Mouse (Mus musculus) spleen, embryonic (tissue): ENCODE measurements at regions not wholly inside any gene's neighbourhood (a gene's known extent, or its start where the extent isn't known, plus 50 kb on each side); places are given as distances from the start of the nearest gene placed in this dataset.

Experiments
- CTCF ChIA-PET: fragments of 350-600 bp; sonication (Branson Sonifier 250); formaldehyde crosslinking; loops from one replicate; lab custom pipeline; 2022; lab: Charles Lee

DNA sequence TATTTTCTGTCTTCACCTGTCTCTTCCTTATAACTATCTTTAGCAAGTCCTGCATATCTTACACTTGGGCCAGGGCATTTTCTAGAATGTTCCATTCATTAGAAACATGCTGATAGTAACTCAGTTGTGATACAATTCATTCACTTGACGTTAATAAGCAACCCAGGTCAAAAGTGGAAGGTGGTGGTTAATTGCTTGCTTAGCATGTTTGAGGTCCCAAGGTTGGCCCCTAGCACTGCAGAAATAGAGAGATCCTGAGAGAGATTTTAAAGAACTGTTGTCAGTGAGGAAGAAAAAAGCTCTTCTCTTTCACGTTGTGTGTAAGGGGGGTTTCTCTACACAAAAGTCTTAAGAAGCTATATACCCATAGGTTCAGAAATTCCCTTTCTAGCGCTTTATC, 178.7 kb downstream of the Cd83 start:
- CTCF ChIA-PET = interaction anchor here (0.7 to 0.9 kb wide), 2 partner anchors 157 to 843 kb away, joined by 3 to 5 read pairs; no protein-coding TSS in a partner anchor

DNA sequence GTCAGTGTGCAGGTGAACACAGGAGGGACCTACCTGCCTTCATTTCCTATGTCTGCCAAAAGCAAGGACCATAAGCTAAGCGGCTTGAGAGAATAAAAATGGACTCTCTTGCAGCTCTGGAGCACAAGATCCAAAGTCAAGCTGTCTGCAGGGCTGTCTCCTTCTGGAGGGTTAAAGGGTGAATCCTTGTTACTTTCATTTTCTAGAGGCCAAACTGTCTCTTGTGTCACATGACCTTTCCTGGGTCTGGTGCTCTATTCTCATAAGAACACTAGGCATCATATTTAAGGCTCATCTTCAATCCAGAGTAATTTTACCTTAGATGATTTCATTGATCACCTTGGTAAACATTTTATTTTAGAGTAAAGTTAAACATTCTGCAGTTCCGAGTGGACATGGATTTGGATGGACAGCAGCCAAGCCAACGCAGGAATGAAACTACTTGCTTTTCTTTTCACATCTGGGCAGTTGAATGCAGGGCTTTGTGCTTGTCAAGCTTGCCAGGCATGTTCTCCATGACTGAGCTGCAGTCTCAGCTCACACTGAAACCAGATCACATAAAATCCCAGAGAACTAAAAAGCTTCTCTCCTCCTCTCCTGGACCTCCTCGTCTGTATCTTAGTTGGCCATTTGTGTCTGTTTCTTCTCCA, 180.8 kb downstream of the Cd83 start:
- CTCF ChIA-PET = interaction anchor here (1.0 kb wide), 1 partner anchor 10 kb away, joined by 3 read pairs; no protein-coding TSS in a partner anchor

DNA sequence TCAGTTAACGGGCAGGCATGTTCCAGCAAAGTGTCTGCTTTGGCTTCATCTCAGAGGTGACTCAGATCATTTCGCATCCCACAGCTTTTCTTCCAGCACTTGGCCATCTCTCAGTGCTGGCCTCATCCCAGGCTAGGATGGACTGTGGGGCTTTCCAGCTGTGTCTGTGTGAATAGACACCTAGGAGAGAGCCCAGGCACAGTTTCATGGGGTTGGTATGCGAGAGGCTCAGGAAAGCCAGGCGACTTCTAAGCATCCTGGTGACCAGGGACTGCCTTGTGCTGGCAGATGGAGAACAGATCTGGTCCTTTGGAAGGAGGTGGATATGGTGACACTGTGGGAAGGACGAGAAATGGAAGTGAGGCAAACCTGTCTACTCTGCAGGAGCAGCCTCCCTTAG, 182.9 kb downstream of the Cd83 start:
- CTCF ChIA-PET = no interaction called here

DNA sequence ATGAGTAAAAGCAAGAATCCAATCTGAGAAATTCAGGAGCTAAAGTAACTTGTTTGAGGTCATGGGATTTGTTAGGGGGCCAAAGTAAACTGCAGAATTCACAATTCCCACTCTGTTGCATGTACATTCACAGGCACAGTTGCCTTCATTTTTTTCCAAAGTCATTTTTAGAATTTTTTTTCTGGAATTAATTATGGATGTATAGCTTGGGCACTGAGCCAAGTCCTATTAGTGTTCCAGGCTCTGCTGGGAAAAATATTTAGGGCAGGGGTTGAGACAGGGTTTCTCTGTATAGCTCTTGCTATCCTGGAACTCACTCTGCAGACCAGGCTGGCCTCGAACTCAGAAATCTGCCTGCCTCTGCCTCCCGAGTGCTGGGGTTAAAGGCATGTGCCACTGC, 188.3 kb downstream of the Cd83 start:
- CTCF ChIA-PET = no interaction called here

DNA sequence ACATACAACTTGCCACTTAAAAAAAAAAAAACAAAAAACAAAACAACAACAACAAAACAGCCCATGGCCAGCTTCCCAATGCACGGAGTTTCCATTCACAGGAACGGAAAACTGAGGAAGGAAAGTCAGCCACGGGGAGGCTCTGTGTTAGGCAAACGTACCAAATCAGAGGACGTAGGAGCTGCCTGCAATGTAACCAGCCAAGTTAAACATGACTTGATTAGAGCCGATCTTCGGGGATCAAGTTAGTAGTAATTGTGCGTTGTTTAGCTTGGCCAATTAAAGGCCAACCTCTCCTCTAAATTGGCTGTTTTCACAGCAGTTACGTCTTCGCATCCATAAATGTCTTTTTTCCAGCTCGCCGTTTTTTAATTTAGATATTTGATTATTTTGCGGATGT, 190.7 kb downstream of the Cd83 start:
- CTCF ChIA-PET = interaction anchor here (1.0 kb wide), 1 partner anchor 9 kb away, joined by 3 read pairs; no protein-coding TSS in a partner anchor

DNA sequence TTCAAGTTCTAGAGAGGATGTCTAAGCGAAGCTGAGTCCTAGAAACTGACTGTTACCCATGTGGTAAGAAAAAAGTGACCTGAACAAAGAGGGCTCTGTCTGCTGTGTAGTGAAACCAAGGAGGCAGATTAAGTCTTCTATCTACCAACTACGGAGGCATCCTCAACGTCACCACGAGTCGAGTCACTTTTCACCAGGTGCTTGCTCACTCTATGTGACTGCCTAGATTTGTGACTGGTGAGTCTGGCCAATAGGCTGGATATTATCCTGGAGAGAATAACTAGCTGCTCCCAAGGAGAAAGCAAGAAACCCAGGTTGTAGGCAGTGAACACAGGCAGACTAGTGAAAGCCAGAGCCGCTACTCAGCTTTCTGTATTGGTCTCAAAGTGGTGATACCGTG, 191.2 kb downstream of the Cd83 start:
- CTCF ChIA-PET = interaction anchor here (1.0 kb wide), 1 partner anchor 10 kb away, joined by 3 read pairs; no protein-coding TSS in a partner anchor

DNA sequence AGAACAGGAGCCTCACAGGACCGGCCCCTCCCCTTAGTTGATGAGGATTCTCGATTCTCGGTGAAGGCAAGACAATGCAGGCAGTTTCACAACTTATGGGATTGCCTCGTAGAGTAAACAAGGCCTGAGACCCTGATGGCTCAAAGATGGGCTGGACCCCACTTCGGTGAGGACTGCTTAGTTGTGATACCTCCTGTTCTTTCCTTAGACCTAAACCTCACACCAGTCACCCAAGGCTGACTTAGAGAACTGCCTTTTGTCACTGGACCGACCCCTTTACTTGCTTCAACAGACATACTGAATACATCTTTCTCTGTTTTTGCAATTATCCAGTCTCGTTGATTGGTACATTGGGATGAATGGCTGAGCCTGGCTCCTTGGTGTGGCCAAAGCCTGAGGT, 192.1 kb downstream of the Cd83 start:
- CTCF ChIA-PET = interaction anchor here (0.6 kb wide), 1 partner anchor 532 kb away, joined by 7 read pairs; no protein-coding TSS in a partner anchor

DNA sequence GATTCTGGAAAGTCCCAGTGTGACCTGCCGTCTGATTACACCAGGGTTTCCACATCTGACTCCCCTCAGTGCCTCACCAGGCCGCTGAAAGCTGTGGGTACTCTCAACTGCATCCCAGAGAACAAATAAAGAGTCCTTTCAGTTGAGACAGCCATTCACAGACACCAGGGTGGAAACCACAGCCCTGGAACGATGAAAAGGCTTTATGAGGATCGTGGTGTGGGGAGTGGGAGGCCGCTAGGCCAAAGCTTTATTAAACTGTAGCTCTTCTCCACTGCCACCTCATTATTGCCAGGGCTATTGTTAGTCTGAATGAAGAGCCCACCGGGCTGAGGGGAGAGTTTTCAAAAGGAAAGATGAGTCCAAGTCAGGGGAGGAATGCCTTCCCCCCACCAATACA, 202.8 kb downstream of the Cd83 start:
- CTCF ChIA-PET = no interaction called here

DNA sequence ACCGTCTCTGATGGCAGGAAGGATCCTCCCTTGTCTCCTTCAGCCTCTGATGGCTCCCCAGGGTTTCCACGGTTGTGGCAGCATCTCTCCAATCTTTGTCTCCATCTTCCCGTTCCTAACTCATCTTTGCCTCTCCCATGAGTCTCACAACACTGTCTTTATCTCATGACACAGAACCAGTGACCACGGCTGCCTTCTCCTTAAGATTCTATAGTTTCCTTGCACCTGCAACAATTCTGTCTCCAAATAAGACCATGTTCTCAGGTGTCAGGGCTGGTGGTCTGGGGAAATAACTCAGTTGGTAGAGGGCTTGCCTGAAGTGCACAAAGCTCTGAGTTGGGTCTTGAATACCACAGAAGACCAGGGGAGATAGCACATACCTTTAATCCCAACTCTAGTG, 203.8 kb downstream of the Cd83 start:
- CTCF ChIA-PET = no interaction called here

DNA sequence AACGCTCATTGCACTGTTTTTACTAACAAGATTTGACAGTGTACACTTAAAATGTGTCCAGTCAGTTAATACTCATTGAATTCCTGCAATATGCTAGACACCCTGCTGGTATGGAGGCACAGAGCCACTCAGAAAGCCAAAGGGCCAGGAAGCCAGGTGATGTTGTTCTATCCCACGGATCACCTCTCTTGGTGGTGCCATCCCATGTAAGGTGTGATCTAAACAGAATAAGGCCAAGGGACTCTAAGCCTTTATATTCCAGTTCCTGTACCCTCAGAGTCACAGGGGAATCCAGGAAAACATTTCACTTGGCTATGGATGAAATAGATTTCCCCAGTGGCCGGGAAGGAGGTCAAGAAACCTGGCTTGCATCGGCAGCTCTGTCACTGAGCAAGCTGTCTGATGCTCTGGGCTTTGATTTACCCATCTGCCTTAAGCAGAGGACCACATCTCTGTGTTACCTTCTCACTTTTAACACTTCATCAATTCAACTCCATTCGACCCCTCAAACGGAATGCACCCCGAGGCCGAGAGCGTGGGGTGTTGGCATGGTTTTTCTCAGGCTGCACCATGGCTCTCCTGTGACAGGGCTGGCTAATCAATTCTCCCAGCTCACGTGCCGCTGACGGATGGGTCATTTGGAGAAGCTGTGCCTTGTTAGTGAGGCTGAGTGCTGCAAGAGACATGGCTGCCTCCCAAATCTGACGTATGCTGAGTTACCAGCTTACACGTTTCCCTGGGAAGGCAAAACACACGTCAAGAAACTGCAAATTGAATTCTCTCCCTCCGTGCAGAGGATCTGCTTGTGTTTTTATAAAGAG, 205.9 kb downstream of the Cd83 start:
- CTCF ChIA-PET = no interaction called here

DNA sequence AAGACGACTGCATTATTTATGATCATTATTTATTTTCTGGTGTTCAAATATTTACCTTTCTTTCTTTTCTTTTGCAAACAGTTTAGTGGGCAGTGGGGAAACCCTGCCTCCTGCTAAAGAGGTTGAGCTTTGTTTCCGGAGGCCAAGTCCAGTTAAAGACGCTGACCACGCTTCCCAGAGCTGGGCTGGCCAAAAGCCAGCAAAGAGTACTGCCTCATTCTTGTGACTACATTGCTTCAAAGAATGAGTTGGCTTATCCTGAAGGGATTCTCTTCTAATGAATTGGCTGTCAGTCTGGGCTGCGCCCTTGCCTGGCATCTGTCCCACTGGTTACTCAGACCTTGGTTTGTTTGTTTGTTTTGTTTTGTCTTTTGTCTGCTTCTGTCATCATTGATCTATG, 207.2 kb downstream of the Cd83 start:
- CTCF ChIA-PET = no interaction called here

DNA sequence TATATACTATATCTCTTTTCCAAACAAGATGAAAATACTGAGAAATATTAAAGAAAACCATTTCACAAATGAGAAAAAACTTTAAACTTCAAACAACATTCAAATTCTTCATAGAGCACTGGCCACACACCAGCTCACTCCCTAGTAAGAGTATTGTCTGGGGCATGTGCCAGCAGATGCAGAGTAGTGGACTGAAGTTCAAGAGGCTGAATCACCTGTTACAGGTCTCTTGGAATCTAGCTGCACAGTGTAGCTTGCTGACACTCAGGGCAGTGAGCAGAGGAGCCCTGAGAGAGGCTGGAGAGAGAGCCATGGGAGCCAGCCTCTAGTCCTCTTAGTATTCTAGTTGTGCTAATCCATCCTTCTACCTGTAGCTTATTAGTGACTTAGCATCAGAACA, 208.4 kb downstream of the Cd83 start:
- CTCF ChIA-PET = no interaction called here

DNA sequence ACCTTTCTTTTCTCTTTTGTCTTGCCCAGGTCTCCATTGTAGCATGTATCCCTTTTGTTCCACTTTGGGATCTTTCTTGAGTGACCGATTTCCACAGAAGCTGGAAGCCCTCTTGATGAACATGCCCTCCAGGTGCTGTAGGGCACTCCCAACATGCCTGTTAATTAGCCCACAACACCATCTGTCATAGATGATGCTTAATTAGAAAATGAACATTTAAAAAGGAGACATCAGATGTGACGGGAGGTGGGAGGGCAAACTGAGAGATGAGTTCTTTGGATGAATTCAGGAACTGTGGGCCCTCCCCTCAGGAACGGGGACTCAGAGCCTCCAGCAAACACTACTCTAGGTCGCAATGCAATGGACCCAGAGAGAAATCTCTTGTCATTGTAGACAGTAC, 209.8 kb downstream of the Cd83 start:
- CTCF ChIA-PET = interaction anchor here (0.5 kb wide), 1 partner anchor 857 kb away, joined by 5 read pairs; no protein-coding TSS in a partner anchor

DNA sequence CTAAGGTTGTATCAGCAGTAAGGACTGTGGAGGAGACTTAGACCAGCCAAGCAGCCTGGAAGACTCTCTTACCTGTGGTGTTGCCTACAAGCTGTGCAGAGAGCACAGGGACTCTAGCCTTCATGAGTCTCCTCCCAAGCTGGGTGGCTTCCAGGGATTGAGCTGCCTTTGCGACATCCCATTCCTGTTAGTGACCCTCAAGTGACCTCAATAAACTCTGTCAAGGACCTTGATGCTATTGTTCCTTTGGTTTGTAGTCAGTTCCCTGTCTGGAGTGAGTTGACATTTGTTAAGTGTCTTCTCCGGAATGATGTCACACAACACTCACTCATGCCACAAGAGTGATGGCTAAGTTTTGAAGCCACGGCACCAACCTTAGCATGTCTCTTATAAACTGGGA, 211.0 kb downstream of the Cd83 start:
- CTCF ChIA-PET = interaction anchor here (0.5 kb wide), 1 partner anchor 434 kb away, joined by 5 read pairs; no protein-coding TSS in a partner anchor

DNA sequence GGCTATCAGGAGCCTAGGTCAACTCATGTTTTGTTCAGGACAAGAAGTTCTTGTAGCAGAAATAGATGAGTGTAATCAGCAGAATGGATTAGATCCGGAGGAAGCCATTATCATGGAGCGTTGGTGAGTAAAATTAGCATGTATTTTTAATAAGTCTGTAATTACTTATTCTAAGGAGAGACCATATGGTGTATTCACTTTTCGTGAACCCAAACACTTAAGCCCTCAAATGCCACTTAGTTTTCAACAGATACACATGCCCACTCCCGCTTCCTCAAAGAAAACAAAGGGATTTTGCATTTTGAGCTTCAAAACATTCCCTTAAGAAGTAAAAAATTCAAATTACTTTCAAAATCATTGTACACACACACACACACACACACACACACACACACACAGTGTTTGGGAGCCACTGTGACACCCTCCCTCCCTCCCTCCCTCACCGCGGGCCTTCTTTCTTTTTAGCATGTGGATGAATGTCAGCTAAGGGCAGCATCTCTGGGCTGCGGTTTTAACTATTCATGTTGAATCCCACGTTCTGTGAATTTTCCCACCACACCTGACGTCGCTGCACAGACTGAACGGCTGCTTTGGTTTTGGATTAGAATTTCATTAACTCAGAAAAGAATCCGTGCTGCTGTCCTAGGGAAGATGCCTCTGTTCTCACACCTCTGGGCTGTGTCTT, 217.4 kb downstream of the Cd83 start:
- CTCF ChIA-PET = no interaction called here

DNA sequence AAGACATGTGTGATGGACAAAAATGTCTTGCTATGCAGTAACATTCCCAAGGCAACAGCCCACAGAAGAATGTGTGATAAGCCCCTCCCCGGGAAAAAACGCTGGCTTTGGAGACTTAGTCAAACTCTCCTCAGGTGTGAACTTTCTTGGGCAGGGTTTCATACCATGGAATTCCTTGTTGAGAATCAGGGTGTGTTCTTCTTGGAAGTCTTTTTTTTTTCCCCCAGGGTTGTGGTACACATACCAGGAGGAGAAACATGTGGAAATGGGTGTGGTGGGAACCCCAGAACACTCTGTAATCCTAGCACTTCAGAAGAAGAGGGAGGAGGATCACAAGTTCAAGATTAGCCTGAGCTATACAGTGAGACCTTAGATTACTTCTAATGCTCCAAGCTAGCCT, 228.3 kb downstream of the Cd83 start:
- CTCF ChIA-PET = no interaction called here

DNA sequence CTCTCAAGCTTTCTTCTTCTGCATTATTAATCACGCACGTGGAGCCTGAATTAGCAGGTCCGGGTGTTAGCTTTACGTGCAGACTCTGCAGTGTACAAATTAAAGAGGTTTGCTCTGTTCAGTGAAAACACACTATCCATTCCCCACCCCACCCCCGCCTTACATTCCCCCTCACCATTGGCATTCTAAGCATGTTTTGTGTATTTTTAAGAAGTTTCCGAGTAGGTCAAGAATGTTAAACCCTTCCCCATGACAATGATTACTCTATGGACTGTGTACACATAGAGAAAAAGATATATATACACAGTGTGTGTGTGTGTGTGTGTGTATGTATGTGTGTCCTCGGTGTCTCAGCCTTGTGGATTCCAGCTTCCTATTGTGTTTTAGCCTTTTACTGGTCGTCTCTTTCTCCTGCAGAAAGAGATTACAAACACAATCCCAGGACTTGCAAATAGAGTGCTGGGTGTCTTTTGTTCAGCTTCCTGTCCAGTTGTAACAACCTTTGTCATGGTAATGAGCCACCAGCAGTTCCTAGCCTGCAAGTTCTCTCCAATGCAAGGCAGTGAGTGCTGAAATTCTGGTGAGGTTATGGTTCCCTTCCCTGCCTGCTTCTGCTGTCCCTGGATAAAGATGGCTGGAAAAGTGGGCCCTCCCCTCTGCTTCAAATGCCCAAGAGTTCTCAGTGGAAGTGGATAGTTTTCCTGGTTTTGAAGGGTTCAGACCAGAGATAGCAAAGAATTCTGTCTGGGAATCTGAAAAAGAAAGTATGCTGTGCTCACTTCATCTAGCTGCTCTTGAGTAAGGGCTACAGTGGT, 234.1 kb downstream of the Cd83 start:
- CTCF ChIA-PET = interaction anchor here (0.7 to 0.9 kb wide), 2 partner anchors 47 to 130 kb away, joined by 3 read pairs; no protein-coding TSS in a partner anchor

DNA sequence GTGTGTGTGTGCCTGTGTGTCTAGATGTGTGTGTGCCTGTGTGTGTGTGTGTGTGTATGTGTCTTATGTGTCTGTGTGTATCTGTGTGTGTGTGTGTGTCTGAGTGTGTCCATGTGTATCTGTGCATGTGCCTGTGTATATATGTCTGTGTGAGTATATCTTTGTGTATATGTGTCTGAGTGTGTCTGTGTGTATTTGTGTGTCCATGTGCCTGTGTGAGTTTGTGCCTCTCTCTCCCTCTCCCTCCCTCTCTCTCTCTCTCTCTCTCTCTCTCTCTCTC, 234.7 kb downstream of the Cd83 start:
- CTCF ChIA-PET = interaction anchor here (0.7 kb wide), 1 partner anchor 130 kb away, joined by 3 read pairs; no protein-coding TSS in a partner anchor

DNA sequence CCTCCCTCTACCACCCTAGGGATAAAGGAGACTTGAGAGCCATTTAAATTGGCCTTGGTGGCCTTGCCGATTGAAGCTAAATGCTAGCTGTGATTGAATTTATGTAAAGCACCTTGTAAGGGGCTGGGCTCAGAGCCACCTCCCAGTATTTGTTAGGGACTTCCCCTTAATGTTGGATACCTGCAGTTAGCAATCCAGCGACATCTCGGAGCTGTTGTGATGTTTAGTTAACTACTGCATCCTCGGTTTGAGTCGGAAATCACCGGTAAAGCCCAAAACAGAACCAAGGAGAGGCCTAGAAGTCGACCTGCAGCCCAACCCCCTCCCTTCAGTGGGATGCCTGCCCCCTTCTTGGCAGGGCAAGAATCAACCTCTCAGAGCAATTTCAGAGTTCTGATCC, 236.3 kb downstream of the Cd83 start:
- CTCF ChIA-PET = interaction anchor here (0.7 kb wide), 1 partner anchor 174 kb away, joined by 12 read pairs; no protein-coding TSS in a partner anchor

DNA sequence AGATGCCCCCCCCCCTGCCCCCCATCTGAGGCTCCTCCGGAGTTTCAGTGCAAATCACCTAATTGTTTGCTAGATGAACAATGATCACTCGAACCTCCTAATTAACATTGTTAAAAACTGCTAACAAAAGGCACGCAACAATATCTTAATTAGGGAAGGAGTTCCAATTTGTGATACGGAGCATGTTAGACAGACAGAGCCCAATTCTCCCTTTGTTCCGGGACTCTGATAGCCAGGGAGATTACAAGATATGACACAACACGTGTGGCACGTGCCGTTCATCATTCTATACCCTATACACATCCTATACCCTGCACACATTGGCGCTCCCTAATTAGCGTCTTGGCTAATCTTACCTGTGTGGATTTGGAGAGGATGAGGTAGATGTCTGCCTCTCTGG, 237.5 kb downstream of the Cd83 start:
- CTCF ChIA-PET = interaction anchor here (0.7 kb wide), 1 partner anchor 17 kb away, joined by 3 read pairs; no protein-coding TSS in a partner anchor

DNA sequence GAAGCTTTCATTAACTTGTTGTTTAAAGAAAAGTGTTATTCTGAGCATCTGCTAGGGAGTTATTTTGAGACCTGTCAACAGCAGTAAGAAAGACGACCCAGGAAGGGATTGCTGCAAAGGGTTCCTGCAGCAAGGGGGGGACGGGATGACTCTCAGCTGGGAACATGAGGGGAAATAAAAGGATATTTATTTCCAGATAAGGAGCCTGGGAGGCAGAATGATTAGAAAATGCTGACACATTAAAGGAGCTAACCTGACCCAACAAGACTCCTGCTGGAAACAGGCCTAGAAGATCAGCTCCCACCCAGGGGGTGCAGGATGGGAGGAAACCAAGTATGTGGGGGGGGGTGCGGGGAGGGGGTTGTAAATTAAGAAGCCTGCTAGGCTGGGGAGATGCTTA, 240.0 kb downstream of the Cd83 start:
- CTCF ChIA-PET = interaction anchor here (0.5 kb wide), 1 partner anchor 82 kb away, joined by 3 read pairs; no protein-coding TSS in a partner anchor
